Mouse (Mus musculus): ENCODE data around the gene Ifnz. TPM values are rescaled to one million over a fixed set of nuclear protein-coding genes. Genes with fewer than 3 reads are reported as not detected.
"Not testable (repeated sequence)": the region's sequence is repeated elsewhere in the genome, so short reads cannot be mapped to it uniquely, and the experiment has no call there.

The Ifnz gene
- polyA plus RNA-seq, 1 experiment from 2014 or later: 0.61 TPM

DNA sequence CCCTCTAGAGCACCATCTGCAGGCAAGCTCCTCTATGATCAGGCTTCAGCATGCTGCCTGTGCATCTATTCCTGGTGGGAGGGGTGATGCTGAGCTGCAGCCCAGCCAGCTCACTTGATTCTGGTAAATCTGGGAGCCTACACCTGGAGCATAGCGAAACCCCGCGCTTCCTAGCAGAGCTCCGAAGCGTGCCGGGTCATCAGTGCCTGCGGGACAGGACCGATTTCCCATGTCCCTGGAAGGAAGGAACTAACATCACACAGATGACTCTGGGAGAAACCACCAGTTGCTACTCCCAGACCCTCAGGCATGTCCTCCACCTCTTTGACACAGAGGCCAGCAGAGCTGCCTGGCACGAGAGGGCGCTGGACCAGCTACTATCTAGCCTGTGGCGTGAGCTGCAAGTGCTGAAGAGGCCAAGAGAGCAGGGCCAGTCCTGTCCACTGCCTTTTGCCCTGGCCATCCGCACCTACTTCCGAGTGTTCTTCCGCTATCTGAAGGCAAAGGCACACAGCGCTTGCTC, 27.1 kb upstream of the Ifnz start, which contains the start of gene Gm13271:
Gene Gm13271, plus strand, starts transcription at position 51 of the 523 bp plus-strand sequence.
- not testable (repeated sequence) for DNase-seq (ENCODE audit: low spot score); H3K27ac ChIP-seq (ENCODE audit: low read length)
- WGBS: 73% methylated on average over 12 of the region's 15 CpGs

DNA sequence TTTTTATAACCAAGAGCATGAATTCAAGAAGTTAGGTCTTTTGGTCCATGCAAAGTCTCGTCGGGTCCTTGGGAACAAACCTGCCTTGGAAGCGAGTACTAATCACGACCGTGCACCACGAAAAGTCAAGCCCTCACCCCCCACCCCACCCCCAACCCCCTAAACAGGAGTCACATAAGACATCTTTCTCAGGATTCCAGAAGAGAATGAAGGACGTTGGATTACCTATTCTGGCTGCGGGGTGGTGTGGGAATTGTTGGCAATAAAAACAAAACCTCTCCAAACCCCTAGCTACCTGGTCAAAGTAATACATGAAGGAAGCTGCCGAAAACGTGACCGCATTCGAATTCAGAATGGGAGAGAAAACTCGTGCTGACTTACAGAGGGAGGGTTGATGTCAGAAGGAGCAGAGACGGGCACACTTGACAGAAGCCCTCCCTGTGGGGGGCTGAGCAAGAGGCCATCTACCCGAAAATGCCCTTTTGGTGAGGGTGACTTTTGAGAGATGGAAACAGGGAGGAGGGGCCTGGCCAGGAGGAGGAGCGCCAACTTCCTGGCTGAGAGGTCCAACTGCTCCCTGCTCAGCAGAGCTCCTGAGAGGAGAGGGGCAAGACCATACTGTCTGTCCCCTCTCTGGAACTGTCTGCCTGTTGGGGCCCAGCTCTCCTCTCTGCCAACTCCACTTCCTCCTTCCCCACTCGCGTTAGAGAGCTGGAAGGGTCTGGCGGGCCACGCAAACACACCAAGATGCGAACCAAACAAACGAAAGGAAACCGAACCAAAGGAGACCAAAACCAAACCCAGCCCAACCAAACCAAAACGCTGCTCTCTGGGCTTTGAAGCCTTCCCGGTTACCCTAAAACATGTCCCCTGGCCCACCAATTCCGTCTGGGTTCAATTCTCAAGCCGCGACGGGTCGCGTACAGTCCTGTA, 25.1 kb upstream of the Ifnz start:
- WGBS: 6% methylated on average over 28 of the region's 31 CpGs
- peak; percentile 13 for DNase-seq (ENCODE audit: low spot score)

More for the DNA sequence above, 27.1 kb upstream of the Ifnz start, which contains the start of gene Gm13271:
- H3K4me3 ChIP-seq (ENCODE audit: low read depth, low read length); ATAC-seq; H3K9ac ChIP-seq (replicated peaks; ENCODE audit: low read depth); H3K4me2 ChIP-seq (replicated peaks; ENCODE audit: low read depth, low read length); H3K36me3 ChIP-seq (ENCODE audit: insufficient read depth, low read length); H3K4me1 ChIP-seq (ENCODE audit: insufficient read depth, low read depth, low read length); H3K9me3 ChIP-seq (ENCODE audit: low read length); H3K27me3 ChIP-seq (replicated peaks; ENCODE audit: insufficient read depth, low read length): not testable (repeated sequence)
- peak; percentile 23; the same call in 1 of the 2 replicates for TF ChIP-seq CTCF (IDR thresholded peaks at IDR 0.05)

DNA sequence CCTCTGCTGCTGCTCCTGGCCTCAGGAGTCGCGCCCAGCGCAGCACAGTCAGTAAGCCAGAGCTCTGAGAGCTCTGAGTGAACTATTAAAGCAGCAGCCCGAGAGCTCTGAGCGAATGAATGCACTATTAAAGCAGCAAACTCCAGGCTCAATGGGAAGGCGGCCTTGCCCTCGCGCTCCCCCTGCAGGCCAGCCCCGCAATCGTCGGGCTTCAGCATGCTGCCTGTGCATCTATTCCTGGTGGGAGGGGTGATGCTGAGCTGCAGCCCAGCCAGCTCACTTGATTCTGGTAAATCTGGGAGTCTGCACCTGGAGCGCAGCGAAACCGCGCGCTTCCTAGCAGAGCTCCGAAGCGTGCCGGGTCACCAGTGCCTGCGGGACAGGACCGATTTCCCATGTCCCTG, 24.3 kb upstream of the Ifnz start:
- DNase-seq (ENCODE audit: low spot score) (peak; percentile 96), ATAC-seq (peak; percentile 100)
- peak overlapping the region; percentile 86 for H3K27ac ChIP-seq (ENCODE audit: low read length)
- WGBS: 1% methylated on average over 17 of the region's 21 CpGs
- H3K9ac ChIP-seq (replicated peaks; ENCODE audit: low read depth): peak overlapping the region; percentile 23; the same call in 1 of the 2 replicates
- H3K4me3 ChIP-seq (ENCODE audit: low read depth, low read length): peak overlapping the region; percentile 40
- peak; percentile 73 for TF ChIP-seq CTCF (IDR thresholded peaks at IDR 0.05)
- H3K36me3 ChIP-seq (ENCODE audit: insufficient read depth, low read length); H3K27me3 ChIP-seq (replicated peaks; ENCODE audit: insufficient read depth, low read length); H3K4me1 ChIP-seq (ENCODE audit: insufficient read depth, low read depth, low read length); H3K9me3 ChIP-seq (ENCODE audit: low read length): not testable (repeated sequence)
- peak overlapping the region; percentile 48 for H3K4me2 ChIP-seq (replicated peaks; ENCODE audit: low read depth, low read length)

More for the DNA sequence above, 25.1 kb upstream of the Ifnz start:
- Histone ChIP-seq H3K9ac (replicated peaks; ENCODE audit: low read depth) (peak overlapping the region; percentile 23), H3K4me2 (replicated peaks; ENCODE audit: low read depth, low read length) (peak overlapping the region; percentile 48), H3K27ac (ENCODE audit: low read length) (peak overlapping the region; percentile 86), H3K4me3 (ENCODE audit: low read depth, low read length) (peak overlapping the region; percentile 40)
- not testable (repeated sequence) for H3K27me3 ChIP-seq (replicated peaks; ENCODE audit: insufficient read depth, low read length); H3K4me1 ChIP-seq (ENCODE audit: insufficient read depth, low read depth, low read length); H3K36me3 ChIP-seq (ENCODE audit: insufficient read depth, low read length); H3K9me3 ChIP-seq (ENCODE audit: low read length); ATAC-seq

DNA sequence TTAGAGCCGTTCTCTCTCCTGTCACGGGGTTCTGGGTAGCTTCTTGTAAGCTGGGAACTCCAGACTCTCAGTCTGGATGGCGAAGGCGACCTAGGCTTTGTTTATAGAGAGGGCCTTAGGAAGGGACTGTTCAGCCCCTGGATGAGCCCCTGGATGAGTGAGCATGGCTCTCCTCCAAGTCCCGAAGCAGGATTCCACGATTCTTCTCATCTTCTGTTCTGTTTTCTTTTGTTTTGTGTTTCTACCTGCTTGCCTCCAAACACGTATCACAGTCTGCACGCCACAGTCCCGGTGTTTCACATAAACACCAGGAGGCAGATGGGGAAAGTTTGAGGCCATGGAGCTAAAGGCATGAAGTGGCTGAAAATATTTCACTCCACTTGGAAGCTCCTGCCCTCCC, 23.2 kb upstream of the Ifnz start:
- not testable (repeated sequence) for H3K4me2 ChIP-seq (replicated peaks; ENCODE audit: low read depth, low read length); H3K27ac ChIP-seq (ENCODE audit: low read length); H3K36me3 ChIP-seq (ENCODE audit: insufficient read depth, low read length); H3K4me1 ChIP-seq (ENCODE audit: insufficient read depth, low read depth, low read length); DNase-seq (ENCODE audit: low spot score); H3K27me3 ChIP-seq (replicated peaks; ENCODE audit: insufficient read depth, low read length); H3K9me3 ChIP-seq (ENCODE audit: low read length); ATAC-seq; H3K9ac ChIP-seq (replicated peaks; ENCODE audit: low read depth); H3K4me3 ChIP-seq (ENCODE audit: low read depth, low read length)
- WGBS: 88% methylated on average over 9 of the region's 9 CpGs

DNA sequence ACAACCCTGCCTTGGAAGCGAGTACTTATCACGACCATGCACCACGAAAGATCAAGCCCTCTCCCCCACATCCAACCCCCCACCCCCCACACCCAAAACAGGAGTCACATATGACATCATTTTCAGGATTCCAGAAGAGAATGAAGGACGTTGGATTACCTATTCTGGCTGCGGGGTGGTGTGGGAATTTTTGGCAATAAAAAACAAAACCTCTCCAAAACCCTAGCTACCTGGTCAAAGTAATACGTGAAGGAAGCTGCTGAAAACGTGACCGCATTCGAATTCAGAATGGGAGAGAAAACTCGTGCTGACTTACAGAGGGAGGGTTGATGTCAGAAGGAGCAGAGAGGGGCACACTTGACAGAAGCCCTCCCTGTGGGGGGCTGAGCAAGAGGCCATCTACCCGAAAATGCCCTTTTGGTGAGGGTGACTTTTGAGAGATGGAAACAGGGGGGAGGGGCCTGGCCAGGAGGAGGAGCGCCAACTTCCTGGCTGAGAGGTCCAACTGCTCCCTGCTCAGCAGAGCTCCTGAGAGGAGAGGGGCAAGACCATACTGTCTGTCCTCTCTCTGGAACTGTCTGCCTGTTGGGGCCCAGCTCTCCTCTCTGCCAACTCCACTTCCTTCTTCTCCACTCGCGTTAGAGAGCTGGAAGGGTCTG, 22.2 kb upstream of the Ifnz start, which contains the start of gene Gm13283:
Gene Gm13283, plus strand, starts transcription at position 510 of the 659 bp plus-strand sequence.
- 17% methylated on average over 8 of the region's 14 CpGs for WGBS
- H3K4me1 ChIP-seq (ENCODE audit: insufficient read depth, low read depth, low read length); DNase-seq (ENCODE audit: low spot score); ATAC-seq; H3K27ac ChIP-seq (ENCODE audit: low read length); H3K36me3 ChIP-seq (ENCODE audit: insufficient read depth, low read length); H3K9ac ChIP-seq (replicated peaks; ENCODE audit: low read depth); H3K27me3 ChIP-seq (replicated peaks; ENCODE audit: insufficient read depth, low read length); H3K9me3 ChIP-seq (ENCODE audit: low read length); H3K4me2 ChIP-seq (replicated peaks; ENCODE audit: low read depth, low read length): not testable (repeated sequence)
- H3K4me3 ChIP-seq (ENCODE audit: low read depth, low read length): peak within 1 kb of the TSS; percentile 25; the same call in 1 of the 2 replicates

DNA sequence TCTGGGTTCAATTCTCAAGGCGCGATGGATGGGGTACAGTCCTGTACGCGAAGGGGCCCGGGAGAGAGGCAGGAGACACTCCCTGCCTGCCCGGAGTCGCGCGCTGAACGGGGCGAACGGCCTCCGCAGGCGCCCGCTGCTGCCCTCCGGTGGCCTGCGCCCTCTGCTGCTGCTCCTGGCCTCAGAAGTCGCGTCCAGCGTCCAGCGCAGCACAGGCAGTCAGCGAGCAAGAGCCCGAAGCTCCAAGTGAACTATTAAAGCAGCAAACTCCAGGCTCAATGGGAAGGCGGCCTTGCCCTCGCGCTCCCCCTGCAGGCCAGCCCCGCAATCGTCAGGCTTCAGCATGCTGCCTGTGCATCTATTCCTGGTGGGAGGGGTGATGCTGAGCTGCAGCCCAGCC, 21.5 kb upstream of the Ifnz start:
- H3K4me2 ChIP-seq (replicated peaks; ENCODE audit: low read depth, low read length); H3K4me1 ChIP-seq (ENCODE audit: insufficient read depth, low read depth, low read length); ATAC-seq; H3K9me3 ChIP-seq (ENCODE audit: low read length); H3K27me3 ChIP-seq (replicated peaks; ENCODE audit: insufficient read depth, low read length); H3K27ac ChIP-seq (ENCODE audit: low read length); H3K36me3 ChIP-seq (ENCODE audit: insufficient read depth, low read length); H3K9ac ChIP-seq (replicated peaks; ENCODE audit: low read depth): not testable (repeated sequence)
- DNase-seq (ENCODE audit: low spot score): peak; percentile 93
- peak; percentile 74 for TF ChIP-seq CTCF (IDR thresholded peaks at IDR 0.05)
- 2% methylated on average over 19 of the region's 28 CpGs for WGBS
- peak overlapping the region; percentile 25; the same call in 1 of the 2 replicates for H3K4me3 ChIP-seq (ENCODE audit: low read depth, low read length)

DNA sequence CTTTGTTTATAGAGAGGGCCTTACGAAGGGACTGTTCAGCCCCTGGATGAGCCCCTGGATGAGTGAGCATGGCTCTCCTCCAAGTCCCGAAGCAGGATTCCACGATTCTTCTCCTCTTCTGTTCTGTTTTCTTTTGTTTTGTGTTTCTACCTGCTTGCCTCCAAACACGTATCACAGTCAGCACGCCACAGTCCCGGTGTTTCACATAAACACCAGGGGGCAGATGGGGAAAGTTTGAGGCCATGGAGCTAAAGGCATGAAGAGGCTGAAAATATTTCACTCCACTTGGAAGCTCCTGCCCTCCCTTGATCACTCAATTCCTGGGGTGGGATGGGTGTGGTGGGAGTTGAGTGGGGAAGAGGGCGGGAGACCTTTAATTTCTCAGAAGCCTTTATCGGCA, 20.2 kb upstream of the Ifnz start:
- not testable (repeated sequence) for H3K4me2 ChIP-seq (replicated peaks; ENCODE audit: low read depth, low read length); H3K27ac ChIP-seq (ENCODE audit: low read length); ATAC-seq; H3K9ac ChIP-seq (replicated peaks; ENCODE audit: low read depth); DNase-seq (ENCODE audit: low spot score); H3K4me1 ChIP-seq (ENCODE audit: insufficient read depth, low read depth, low read length); H3K9me3 ChIP-seq (ENCODE audit: low read length); H3K4me3 ChIP-seq (ENCODE audit: low read depth, low read length); H3K36me3 ChIP-seq (ENCODE audit: insufficient read depth, low read length); H3K27me3 ChIP-seq (replicated peaks; ENCODE audit: insufficient read depth, low read length)
- 72% methylated on average over 6 of the region's 8 CpGs for WGBS

DNA sequence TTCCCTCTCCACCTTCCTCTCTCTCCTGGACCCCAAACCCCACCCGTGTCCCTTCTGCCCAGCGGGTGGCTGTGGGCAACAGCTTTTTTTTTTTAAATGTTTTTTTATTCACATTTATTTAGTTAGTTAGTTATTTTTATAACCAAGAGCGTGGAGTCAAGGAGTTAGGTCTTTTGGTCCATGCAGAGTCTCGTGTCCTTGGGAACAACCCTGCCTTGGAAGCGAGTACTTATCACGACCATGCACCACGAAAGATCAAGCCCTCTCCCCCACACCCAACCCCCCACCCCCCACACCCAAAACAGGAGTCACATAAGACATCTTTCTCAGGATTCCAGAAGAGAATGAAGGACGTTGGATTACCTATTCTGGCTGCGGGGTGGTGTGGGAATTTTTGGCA, 19.6 kb upstream of the Ifnz start:
- H3K27me3 ChIP-seq (replicated peaks; ENCODE audit: insufficient read depth, low read length); H3K9me3 ChIP-seq (ENCODE audit: low read length); H3K9ac ChIP-seq (replicated peaks; ENCODE audit: low read depth); H3K27ac ChIP-seq (ENCODE audit: low read length); ATAC-seq; DNase-seq (ENCODE audit: low spot score); H3K4me3 ChIP-seq (ENCODE audit: low read depth, low read length); H3K4me1 ChIP-seq (ENCODE audit: insufficient read depth, low read depth, low read length); H3K4me2 ChIP-seq (replicated peaks; ENCODE audit: low read depth, low read length); H3K36me3 ChIP-seq (ENCODE audit: insufficient read depth, low read length): not testable (repeated sequence)
- WGBS: 50% methylated on average over 8 of the region's 9 CpGs

All from lung, postnatal 0 days (tissue).